Mouse (Mus musculus): ENCODE data around the gene Metap1d. TPM values are rescaled to one million over a fixed set of nuclear protein-coding genes. Genes with fewer than 3 reads are reported as not detected.
A peak's percentile ranks its signal among the peaks of the same experiment; 100 is the strongest.

Metap1d gene
- polyA plus RNA-seq, 1 experiment from 2014 or later: 38.0 TPM

DNA sequence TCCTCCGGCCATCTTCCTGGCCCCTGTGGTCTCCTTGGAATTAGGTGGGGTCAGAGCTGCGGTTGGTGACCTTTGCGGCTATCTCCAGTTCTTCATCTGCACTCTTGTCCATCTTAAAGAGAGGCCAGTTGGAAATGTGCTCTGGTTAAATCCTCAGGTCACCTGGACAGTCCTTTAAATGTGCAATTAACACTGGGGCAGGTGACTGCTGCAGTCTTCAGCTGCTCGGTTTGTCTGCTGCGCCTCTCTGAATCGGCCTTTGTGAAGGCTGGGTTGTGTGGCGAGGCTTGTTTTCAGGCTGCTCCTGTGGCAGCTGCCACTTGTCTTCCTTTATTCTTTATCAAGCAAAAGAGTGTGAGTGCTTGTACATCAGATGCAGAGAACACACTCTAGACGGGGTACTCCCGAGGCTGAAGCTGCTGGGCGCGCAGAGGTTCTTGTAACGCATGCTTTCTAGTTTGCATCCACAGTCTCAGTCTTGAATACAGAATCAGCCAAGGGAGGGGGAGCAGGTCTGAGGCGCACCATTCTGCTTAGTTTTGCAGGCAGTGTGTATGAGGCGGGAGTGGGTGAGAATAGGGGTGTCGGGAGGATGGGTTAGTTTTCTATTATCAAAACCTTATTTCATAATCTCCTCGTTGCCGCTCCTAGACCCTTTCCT, 7.4 kb upstream of the Metap1d start:
- H3K36me3 ChIP-seq (ENCODE audit: control insufficient read depth, insufficient read depth, low read length): no peaks in the 10 kb centered on the region
- DNase-seq (ENCODE audit: low spot score) (no peak), ATAC-seq (ENCODE audit: low FRiP score) (no peak)
- no peak overlapping the region for H3K4me2 ChIP-seq (replicated peaks; ENCODE audit: low read depth, low read length)
- 56% methylated on average over 17 of the region's 17 CpGs for WGBS
- no peak overlapping the region for H3K27ac ChIP-seq (ENCODE audit: low read depth, low read length)
- no peak overlapping the region for H3K9ac ChIP-seq (ENCODE audit: low read depth, low read length)
- no peak overlapping the region for H3K4me3 ChIP-seq (ENCODE audit: low read depth, low read length)
- no peaks in the 10 kb centered on the region for H3K4me1 ChIP-seq (replicated peaks; ENCODE audit: control insufficient read depth, insufficient read depth, low read length)
- H3K27me3 ChIP-seq (ENCODE audit: control insufficient read depth, insufficient read depth, low read length): no peaks in the 10 kb centered on the region
- H3K9me3 ChIP-seq (ENCODE audit: control insufficient read depth, low read length): no peaks in the 10 kb centered on the region

DNA sequence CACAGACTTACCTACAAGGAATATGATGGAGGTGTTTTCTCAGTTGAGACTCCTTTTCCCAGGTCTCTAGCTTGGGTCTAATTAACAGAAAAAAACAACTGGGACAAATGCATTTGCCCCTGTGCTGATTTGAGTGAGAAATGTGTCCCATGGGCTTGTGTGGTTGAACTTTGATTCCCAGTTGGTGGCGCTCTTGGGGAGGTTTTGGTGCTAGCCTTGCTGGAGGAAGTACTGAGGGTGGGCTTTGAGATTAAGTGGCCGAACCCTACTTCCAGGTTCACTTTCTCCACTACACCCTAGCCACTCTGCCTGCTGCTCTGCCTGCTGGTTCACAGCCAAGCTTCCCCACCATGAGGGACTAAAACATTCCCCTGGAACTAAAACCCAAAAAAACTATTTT, 3.5 kb upstream of the Metap1d start:
- WGBS: 24% methylated on average over 2 of the region's 2 CpGs
- Histone ChIP-seq H3K4me2 (replicated peaks; ENCODE audit: low read depth, low read length) (no peak overlapping the region), H3K4me1 (replicated peaks; ENCODE audit: control insufficient read depth, insufficient read depth, low read length) (no peaks in the 10 kb centered on the region), H3K36me3 (ENCODE audit: control insufficient read depth, insufficient read depth, low read length) (no peaks in the 10 kb centered on the region), H3K9me3 (ENCODE audit: control insufficient read depth, low read length) (no peaks in the 10 kb centered on the region), H3K27ac (ENCODE audit: low read depth, low read length) (no peak overlapping the region), H3K9ac (ENCODE audit: low read depth, low read length) (no peak overlapping the region), H3K4me3 (ENCODE audit: low read depth, low read length) (no peak overlapping the region), H3K27me3 (ENCODE audit: control insufficient read depth, insufficient read depth, low read length) (peaks cover 2% of the 10 kb centered on the region; the same call in 1 of the 2 replicates)
- DNase-seq (ENCODE audit: low spot score) (no peak), ATAC-seq (ENCODE audit: low FRiP score) (no peak)

DNA sequence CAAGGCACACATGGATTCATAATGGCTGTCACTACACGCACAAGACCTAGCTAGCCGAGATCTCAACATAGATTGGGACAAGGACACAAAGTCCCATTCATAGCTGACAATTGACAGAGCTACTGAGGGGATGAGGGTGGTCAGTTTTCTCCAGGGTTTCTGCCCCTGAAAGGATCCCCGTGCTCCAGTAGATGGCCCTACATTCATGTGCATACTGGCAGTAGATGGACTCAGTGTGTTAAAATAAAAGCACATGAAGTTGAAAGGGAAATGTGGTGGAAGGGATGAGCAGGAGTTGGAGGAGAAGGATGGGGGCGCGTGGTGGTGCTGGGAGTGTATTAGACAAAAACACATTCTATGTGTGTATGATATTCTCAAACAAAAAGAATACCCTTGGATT, 1.3 kb upstream of the Metap1d start:
- ATAC-seq (ENCODE audit: low FRiP score) (no peak), DNase-seq (ENCODE audit: low spot score) (no peak)
- WGBS: 73% methylated on average over 5 of the region's 5 CpGs
- Histone ChIP-seq H3K4me3 (ENCODE audit: low read depth, low read length) (no peak overlapping the region), H3K4me2 (replicated peaks; ENCODE audit: low read depth, low read length) (no peak overlapping the region), H3K4me1 (replicated peaks; ENCODE audit: control insufficient read depth, insufficient read depth, low read length) (no peaks in the 10 kb centered on the region), H3K27me3 (ENCODE audit: control insufficient read depth, insufficient read depth, low read length) (peaks cover 2% of the 10 kb centered on the region; the same call in 1 of the 2 replicates), H3K9ac (ENCODE audit: low read depth, low read length) (no peak overlapping the region), H3K27ac (ENCODE audit: low read depth, low read length) (no peak overlapping the region), H3K9me3 (ENCODE audit: control insufficient read depth, low read length) (no peaks in the 10 kb centered on the region), H3K36me3 (ENCODE audit: control insufficient read depth, insufficient read depth, low read length) (no peaks in the 10 kb centered on the region)

DNA sequence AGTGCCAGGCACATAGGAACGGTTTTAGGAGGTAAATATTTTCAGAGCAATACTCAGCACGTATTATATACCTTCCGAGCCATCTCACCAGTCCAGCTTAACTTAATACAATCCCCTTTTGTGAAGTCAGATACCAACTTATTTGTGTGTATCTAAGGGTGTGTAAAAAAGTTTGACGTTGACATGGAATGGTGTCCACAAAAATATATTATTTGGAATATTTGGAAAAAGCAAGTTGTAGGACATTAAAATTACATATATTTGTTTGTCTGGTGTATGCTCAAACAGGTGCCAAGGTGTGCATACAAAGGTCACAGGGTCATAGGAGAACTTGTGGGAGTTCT, 813 bp downstream of the Metap1d start:
- no peaks in the 10 kb centered on the region for H3K4me1 ChIP-seq (replicated peaks; ENCODE audit: control insufficient read depth, insufficient read depth, low read length)
- DNase-seq (ENCODE audit: low spot score) (no peak), ATAC-seq (ENCODE audit: low FRiP score) (no peak)
- no peaks in the 10 kb centered on the region for H3K36me3 ChIP-seq (ENCODE audit: control insufficient read depth, insufficient read depth, low read length)
- no peak overlapping the region; the same call in 1 of the 2 replicates for H3K9ac ChIP-seq (ENCODE audit: low read depth, low read length)
- peak overlapping the region; percentile 63 for H3K4me3 ChIP-seq (ENCODE audit: low read depth, low read length)
- H3K27ac ChIP-seq (ENCODE audit: low read depth, low read length): no peak overlapping the region
- H3K4me2 ChIP-seq (replicated peaks; ENCODE audit: low read depth, low read length): peak overlapping the region; percentile 59
- no peaks in the 10 kb centered on the region for H3K9me3 ChIP-seq (ENCODE audit: control insufficient read depth, low read length)
- peaks cover 2% of the 10 kb centered on the region; the same call in 1 of the 2 replicates for H3K27me3 ChIP-seq (ENCODE audit: control insufficient read depth, insufficient read depth, low read length)
- WGBS: 41% methylated on average over 4 of the region's 4 CpGs

DNA sequence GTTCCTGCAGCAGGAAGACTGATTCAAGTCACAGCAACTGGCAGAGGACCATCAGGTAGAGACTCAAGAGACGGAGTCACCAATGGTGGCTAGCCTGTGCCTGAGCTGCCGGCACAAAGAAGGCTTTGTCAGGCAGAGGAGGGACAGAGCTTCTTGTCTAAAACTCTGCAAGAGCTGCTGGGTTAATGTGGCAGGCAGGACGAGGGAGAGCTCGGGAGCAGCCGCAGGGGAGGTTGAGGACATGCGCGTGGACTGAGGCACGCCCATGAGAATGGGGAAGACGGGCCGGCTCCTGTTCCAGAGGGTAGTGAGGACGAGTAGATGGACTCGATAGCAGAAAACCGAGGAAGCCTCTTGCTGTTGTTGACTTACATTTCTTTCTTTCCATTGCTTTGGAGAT, 5.5 kb downstream of the Metap1d start:
- no peak overlapping the region for H3K9ac ChIP-seq (ENCODE audit: low read depth, low read length)
- DNase-seq (ENCODE audit: low spot score) (no peak), ATAC-seq (ENCODE audit: low FRiP score) (no peak)
- no peak overlapping the region for H3K4me3 ChIP-seq (ENCODE audit: low read depth, low read length)
- 65% methylated on average over 13 of the region's 13 CpGs for WGBS
- H3K27me3 ChIP-seq (ENCODE audit: control insufficient read depth, insufficient read depth, low read length): no peaks in the 10 kb centered on the region
- H3K9me3 ChIP-seq (ENCODE audit: control insufficient read depth, low read length): no peaks in the 10 kb centered on the region
- H3K4me1 ChIP-seq (replicated peaks; ENCODE audit: control insufficient read depth, insufficient read depth, low read length): no peaks in the 10 kb centered on the region
- H3K27ac ChIP-seq (ENCODE audit: low read depth, low read length): no peak overlapping the region
- no peak overlapping the region for H3K4me2 ChIP-seq (replicated peaks; ENCODE audit: low read depth, low read length)
- no peaks in the 10 kb centered on the region for H3K36me3 ChIP-seq (ENCODE audit: control insufficient read depth, insufficient read depth, low read length)

DNA sequence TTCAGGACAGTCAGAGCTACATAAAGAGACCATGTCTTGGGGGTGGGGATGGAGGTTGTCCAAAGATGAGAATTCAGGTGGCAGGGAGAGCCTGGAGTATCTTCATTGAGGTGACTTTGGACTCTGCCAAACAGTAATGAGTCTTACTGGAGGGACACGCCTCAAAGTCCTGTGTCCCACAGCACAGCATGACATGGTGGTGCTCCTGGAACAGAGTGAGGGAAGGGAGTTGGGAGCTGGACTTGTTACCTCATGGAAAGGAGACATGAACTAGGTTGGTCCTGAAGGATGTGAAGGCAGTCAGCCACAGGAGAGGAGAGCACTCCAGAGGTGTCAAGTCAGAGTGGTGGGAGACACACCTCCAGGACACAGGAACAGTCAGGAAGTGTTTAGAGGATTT, 6.6 kb downstream of the Metap1d start:
- Histone ChIP-seq H3K9me3 (ENCODE audit: control insufficient read depth, low read length) (no peaks in the 10 kb centered on the region), H3K4me1 (replicated peaks; ENCODE audit: control insufficient read depth, insufficient read depth, low read length) (no peaks in the 10 kb centered on the region), H3K27ac (ENCODE audit: low read depth, low read length) (no peak overlapping the region), H3K4me3 (ENCODE audit: low read depth, low read length) (no peak overlapping the region), H3K9ac (ENCODE audit: low read depth, low read length) (no peak overlapping the region), H3K36me3 (ENCODE audit: control insufficient read depth, insufficient read depth, low read length) (no peaks in the 10 kb centered on the region), H3K4me2 (replicated peaks; ENCODE audit: low read depth, low read length) (no peak overlapping the region), H3K27me3 (ENCODE audit: control insufficient read depth, insufficient read depth, low read length) (no peaks in the 10 kb centered on the region)
- ATAC-seq (ENCODE audit: low FRiP score): no peak
- WGBS: 96% methylated on average over 1 of the region's 1 CpGs
- no peak for DNase-seq (ENCODE audit: low spot score)

DNA sequence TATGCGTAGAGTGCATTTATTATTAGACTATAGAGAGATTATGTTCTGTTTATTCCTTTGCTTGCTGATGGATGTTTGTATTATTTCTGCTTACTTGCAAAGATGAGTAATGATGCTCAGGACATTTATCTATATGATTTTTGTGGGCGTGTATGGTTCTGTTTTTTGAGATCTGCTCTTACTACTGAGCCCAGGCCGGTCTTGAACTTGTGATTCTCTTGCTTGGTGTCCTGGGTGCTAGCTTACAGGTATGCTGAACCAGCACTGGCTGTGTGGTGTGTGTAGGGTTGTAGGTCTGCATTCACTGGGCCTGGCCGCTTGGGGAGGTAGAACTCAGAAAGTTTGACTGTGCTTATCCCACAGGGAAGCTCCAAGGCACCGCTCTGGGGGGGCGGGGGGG, 8.1 kb downstream of the Metap1d start:
- Histone ChIP-seq H3K4me2 (replicated peaks; ENCODE audit: low read depth, low read length) (no peak overlapping the region), H3K9me3 (ENCODE audit: control insufficient read depth, low read length) (no peaks in the 10 kb centered on the region), H3K9ac (ENCODE audit: low read depth, low read length) (no peak overlapping the region), H3K27ac (ENCODE audit: low read depth, low read length) (no peak overlapping the region), H3K27me3 (ENCODE audit: control insufficient read depth, insufficient read depth, low read length) (no peaks in the 10 kb centered on the region), H3K4me3 (ENCODE audit: low read depth, low read length) (no peak overlapping the region), H3K36me3 (ENCODE audit: control insufficient read depth, insufficient read depth, low read length) (no peaks in the 10 kb centered on the region), H3K4me1 (replicated peaks; ENCODE audit: control insufficient read depth, insufficient read depth, low read length) (no peaks in the 10 kb centered on the region)
- no peak for DNase-seq (ENCODE audit: low spot score)
- WGBS: 63% methylated on average over 6 of the region's 6 CpGs
- ATAC-seq (ENCODE audit: low FRiP score): no peak

DNA sequence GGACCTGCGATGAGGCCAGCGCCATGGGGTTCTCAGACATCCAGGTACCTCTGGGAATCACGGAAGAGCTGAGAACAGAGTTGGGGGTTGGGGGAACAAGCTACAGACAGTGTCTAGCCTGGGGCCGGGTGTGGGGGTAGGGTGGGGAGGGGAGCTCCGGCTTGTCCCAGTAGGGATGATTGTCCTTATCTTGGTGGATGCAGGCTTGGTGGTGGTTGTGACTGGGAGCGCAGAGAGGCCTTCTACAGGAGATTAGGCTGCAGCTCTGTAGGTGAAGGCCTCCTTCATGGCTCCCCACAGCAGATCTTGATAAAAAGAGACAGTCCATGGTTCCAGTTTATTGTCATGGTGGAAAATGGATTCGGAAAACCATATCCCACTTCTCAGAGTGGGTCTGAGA, 8.5 kb downstream of the Metap1d start:
- Histone ChIP-seq H3K9ac (ENCODE audit: low read depth, low read length) (no peak overlapping the region), H3K9me3 (ENCODE audit: control insufficient read depth, low read length) (no peaks in the 10 kb centered on the region), H3K4me2 (replicated peaks; ENCODE audit: low read depth, low read length) (no peak overlapping the region), H3K27me3 (ENCODE audit: control insufficient read depth, insufficient read depth, low read length) (no peaks in the 10 kb centered on the region), H3K4me1 (replicated peaks; ENCODE audit: control insufficient read depth, insufficient read depth, low read length) (no peaks in the 10 kb centered on the region), H3K4me3 (ENCODE audit: low read depth, low read length) (no peak overlapping the region), H3K36me3 (ENCODE audit: control insufficient read depth, insufficient read depth, low read length) (no peaks in the 10 kb centered on the region), H3K27ac (ENCODE audit: low read depth, low read length) (no peak overlapping the region)
- no peak for ATAC-seq (ENCODE audit: low FRiP score)
- DNase-seq (ENCODE audit: low spot score): no peak
- 53% methylated on average over 7 of the region's 7 CpGs for WGBS

DNA sequence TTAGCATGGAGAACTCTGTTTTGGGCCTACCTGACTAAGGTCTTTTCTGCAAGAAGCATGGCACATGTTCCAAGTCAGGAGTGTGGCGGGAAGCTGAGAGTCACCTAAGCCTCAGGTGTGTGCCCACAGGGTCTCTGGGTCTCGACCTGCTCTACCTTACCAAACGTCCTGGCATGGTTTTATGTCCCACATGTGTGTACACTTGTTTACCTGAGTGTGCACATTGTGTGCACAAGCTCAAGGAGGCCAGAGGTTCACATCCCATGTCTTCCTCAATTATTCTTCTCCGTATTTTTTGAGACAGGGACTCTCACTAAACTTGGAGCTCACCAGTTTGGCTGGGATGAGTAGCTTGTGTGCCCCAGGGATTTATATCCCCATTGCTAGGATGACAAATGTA, 9.0 kb downstream of the Metap1d start:
- no peaks in the 10 kb centered on the region for H3K36me3 ChIP-seq (ENCODE audit: control insufficient read depth, insufficient read depth, low read length)
- no peak overlapping the region for H3K4me3 ChIP-seq (ENCODE audit: low read depth, low read length)
- DNase-seq (ENCODE audit: low spot score) (no peak), ATAC-seq (ENCODE audit: low FRiP score) (no peak)
- H3K4me2 ChIP-seq (replicated peaks; ENCODE audit: low read depth, low read length): no peak overlapping the region
- H3K9ac ChIP-seq (ENCODE audit: low read depth, low read length): no peak overlapping the region
- H3K4me1 ChIP-seq (replicated peaks; ENCODE audit: control insufficient read depth, insufficient read depth, low read length): no peaks in the 10 kb centered on the region
- H3K9me3 ChIP-seq (ENCODE audit: control insufficient read depth, low read length): no peaks in the 10 kb centered on the region
- H3K27ac ChIP-seq (ENCODE audit: low read depth, low read length): no peak overlapping the region
- WGBS: 87% methylated on average over 4 of the region's 4 CpGs
- H3K27me3 ChIP-seq (ENCODE audit: control insufficient read depth, insufficient read depth, low read length): no peaks in the 10 kb centered on the region
